Mouse (Mus musculus): ENCODE measurements around the gene Gm13539. TPM values are rescaled to one million over a fixed set of nuclear protein-coding genes. Genes with fewer than 3 reads are reported as not detected.
"Not testable (repeated sequence)": the region's sequence is repeated elsewhere in the genome, so short reads cannot be mapped to it uniquely, and the experiment has no call there.

The Gm13539 gene
- polyA plus RNA-seq, 1 experiment from 2014 or later: not detected

DNA sequence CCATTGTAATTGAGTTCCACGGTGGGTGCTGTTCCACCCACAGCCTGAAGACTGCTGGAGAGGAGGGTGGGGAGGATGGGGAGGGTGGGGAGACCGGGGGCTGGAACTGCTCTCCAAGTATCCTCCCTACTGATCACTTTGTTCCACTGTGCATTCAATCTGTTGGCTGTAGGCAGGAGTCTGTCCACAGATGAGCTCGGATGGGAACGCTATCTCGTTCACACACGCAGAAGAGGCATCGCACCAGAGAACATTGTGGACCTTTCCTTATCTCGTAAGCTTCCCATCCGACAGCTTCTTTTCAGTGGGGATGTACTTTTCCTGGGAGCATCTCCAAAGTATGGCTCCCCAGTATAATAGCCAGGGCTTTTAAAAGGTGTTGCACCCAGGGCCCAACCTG is 3.0 kb upstream of the Gm13539 start:
- H3K27me3 ChIP-seq: no peaks in the 10 kb centered on the region

GRCm38 (mm10) chr2:25780921-25781320 is 1.1 kb upstream of the Gm13539 start:
- no peaks in the 10 kb centered on the region for H3K27me3 ChIP-seq
- WGBS: 58% methylated on average over 4 of the region's 4 CpGs
- no peak overlapping the region for H3K4me3 ChIP-seq
- H3K9me3 ChIP-seq (replicated peaks): no peaks in the 10 kb centered on the region
- no peak overlapping the region for H3K4me2 ChIP-seq
- H3K4me1 ChIP-seq: no peaks in the 10 kb centered on the region
- no peak overlapping the region for H3K27ac ChIP-seq
- no peak for ATAC-seq
- no peak overlapping the region for H3K9ac ChIP-seq
- H3K36me3 ChIP-seq (ENCODE audit: poor library complexity, severe bottlenecking): no peaks in the 10 kb centered on the region

More for the DNA sequence above, 3.0 kb upstream of the Gm13539 start:
- WGBS: 91% methylated on average over 9 of the region's 9 CpGs
- Histone ChIP-seq H3K9me3 (replicated peaks) (no peaks in the 10 kb centered on the region), H3K4me1 (no peaks in the 10 kb centered on the region), H3K9ac (no peak overlapping the region), H3K4me2 (no peak overlapping the region), H3K4me3 (no peak overlapping the region), H3K36me3 (ENCODE audit: poor library complexity, severe bottlenecking) (no peaks in the 10 kb centered on the region), H3K27ac (no peak overlapping the region)
- ATAC-seq: no peak

GRCm38 (mm10) chr2:25785573-25786322 is 3.7 kb downstream of the Gm13539 start:
- H3K4me1 ChIP-seq: no peaks in the 10 kb centered on the region
- H3K9me3 ChIP-seq (replicated peaks): no peaks in the 10 kb centered on the region
- H3K27me3 ChIP-seq: no peaks in the 10 kb centered on the region
- no peak overlapping the region for H3K9ac ChIP-seq
- WGBS: 82% methylated on average over 5 of the region's 5 CpGs
- no peaks in the 10 kb centered on the region for H3K36me3 ChIP-seq (ENCODE audit: poor library complexity, severe bottlenecking)
- H3K4me2 ChIP-seq: no peak overlapping the region
- ATAC-seq: no peak
- no peak overlapping the region for H3K4me3 ChIP-seq
- no peak overlapping the region for H3K27ac ChIP-seq

DNA sequence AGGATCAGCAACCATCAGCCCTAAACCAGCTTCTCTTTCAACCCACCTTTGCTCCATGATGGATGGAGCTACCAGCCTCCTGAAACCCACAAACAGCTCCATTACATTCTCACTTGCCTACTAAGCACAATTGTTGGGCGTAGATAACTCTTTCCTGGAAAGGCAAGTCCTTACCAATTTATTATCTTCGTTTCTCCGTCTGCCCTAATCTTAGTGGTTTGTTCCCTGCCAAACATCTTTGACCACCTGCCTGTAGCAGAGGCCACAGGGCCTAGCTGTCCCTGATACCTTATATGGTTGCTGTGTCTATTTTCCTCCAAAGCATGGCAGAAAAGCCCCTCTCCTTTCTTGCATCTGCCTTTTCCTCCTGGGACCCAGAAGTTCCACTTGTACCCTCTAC is 7.0 kb downstream of the Gm13539 start:
- no peaks in the 10 kb centered on the region for H3K9me3 ChIP-seq (replicated peaks)
- H3K9ac ChIP-seq: no peak overlapping the region
- no peaks in the 10 kb centered on the region for H3K4me1 ChIP-seq
- 94% methylated on average over 3 of the region's 3 CpGs for WGBS
- no peak overlapping the region for H3K4me3 ChIP-seq
- no peaks in the 10 kb centered on the region for H3K36me3 ChIP-seq (ENCODE audit: poor library complexity, severe bottlenecking)
- no peak overlapping the region for H3K27ac ChIP-seq
- no peak overlapping the region for H3K4me2 ChIP-seq
- H3K27me3 ChIP-seq: no peaks in the 10 kb centered on the region
- no peak for ATAC-seq

GRCm38 (mm10) chr2:25797635-25798034 is 15.6 kb downstream of the Gm13539 start:
- ATAC-seq: no peak
- H3K4me3 ChIP-seq: no peak overlapping the region
- no peaks in the 10 kb centered on the region for H3K36me3 ChIP-seq (ENCODE audit: poor library complexity, severe bottlenecking)
- H3K4me1 ChIP-seq: no peaks in the 10 kb centered on the region
- no peaks in the 10 kb centered on the region for H3K27me3 ChIP-seq
- WGBS: 24% methylated on average over 2 of the region's 2 CpGs
- no peak overlapping the region for H3K4me2 ChIP-seq
- H3K27ac ChIP-seq: no peak overlapping the region
- H3K9ac ChIP-seq: no peak overlapping the region
- H3K9me3 ChIP-seq (replicated peaks): no peaks in the 10 kb centered on the region

DNA sequence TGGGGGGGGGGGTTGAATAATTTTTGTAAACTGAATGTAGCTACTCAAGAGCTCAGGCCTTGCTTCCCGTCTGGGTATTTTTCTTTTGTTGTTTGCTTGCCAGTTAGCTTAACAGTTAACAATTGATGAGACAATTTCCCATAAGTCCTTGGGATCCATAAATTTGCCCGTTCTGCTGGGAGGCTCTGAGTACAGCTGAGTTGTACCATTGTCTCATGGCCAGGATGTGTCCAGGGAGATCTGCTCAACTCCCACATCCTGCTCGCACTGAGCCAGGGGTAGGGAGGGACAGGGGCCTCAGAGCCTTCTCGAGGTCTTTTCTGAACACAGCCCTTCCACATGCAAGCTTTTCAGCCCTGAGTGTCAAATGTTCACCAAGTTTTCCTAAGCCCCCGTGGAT is 16.0 kb downstream of the Gm13539 start:
- no peaks in the 10 kb centered on the region for H3K36me3 ChIP-seq (ENCODE audit: poor library complexity, severe bottlenecking)
- no peak overlapping the region for H3K27ac ChIP-seq
- H3K27me3 ChIP-seq: no peaks in the 10 kb centered on the region
- no peak overlapping the region for H3K4me3 ChIP-seq
- WGBS: 40% methylated on average over 5 of the region's 5 CpGs
- ATAC-seq: no peak
- H3K9ac ChIP-seq: no peak overlapping the region
- H3K4me2 ChIP-seq: no peak overlapping the region
- no peaks in the 10 kb centered on the region for H3K4me1 ChIP-seq
- H3K9me3 ChIP-seq (replicated peaks): no peaks in the 10 kb centered on the region

DNA sequence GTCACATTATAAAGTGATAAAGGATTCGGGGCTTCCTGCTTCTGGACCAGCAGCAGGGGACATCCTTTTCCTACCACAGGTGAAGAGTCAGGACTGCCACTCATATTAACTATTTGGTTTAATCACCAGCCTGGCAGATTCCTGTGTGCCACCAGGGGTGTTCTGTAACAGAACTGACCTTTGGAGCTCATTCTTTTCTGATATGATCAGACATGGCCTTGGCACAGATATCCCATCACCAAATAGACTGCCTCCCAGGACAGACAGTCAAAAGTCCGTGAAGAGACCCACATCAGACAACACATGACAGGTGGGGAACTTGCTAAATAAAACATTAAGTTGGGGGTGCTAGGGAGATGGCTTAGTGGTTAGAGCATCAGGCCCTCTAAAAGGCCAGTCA is 29.7 kb downstream of the Gm13539 start:
- H3K36me3 ChIP-seq (ENCODE audit: poor library complexity, severe bottlenecking): no peaks in the 10 kb centered on the region
- 85% methylated on average over 2 of the region's 2 CpGs for WGBS

GRCm38 (mm10) chr2:25813364-25813763 is 31.3 kb downstream of the Gm13539 start:
- 84% methylated on average over 5 of the region's 5 CpGs for WGBS
- no peak overlapping the region for H3K27ac ChIP-seq
- H3K9ac ChIP-seq: no peak overlapping the region
- no peaks in the 10 kb centered on the region for H3K36me3 ChIP-seq (ENCODE audit: poor library complexity, severe bottlenecking)
- H3K4me1 ChIP-seq: no peaks in the 10 kb centered on the region
- no peak for ATAC-seq
- 0 out of 2 replicates have a peak, but pooled peaks cover 4% of the 10 kb centered on the region for H3K9me3 ChIP-seq (replicated peaks)
- no peak overlapping the region for H3K4me3 ChIP-seq
- no peaks in the 10 kb centered on the region for H3K27me3 ChIP-seq
- H3K4me2 ChIP-seq: no peak overlapping the region

More for the DNA sequence above, 29.7 kb downstream of the Gm13539 start:
- 0 out of 2 replicates have a peak, but pooled peaks cover 4% of the 10 kb centered on the region for H3K9me3 ChIP-seq (replicated peaks)
- H3K4me1 ChIP-seq: no peaks in the 10 kb centered on the region
- no peak overlapping the region for H3K4me3 ChIP-seq
- no peak overlapping the region for H3K4me2 ChIP-seq
- no peak for ATAC-seq
- H3K27me3 ChIP-seq: no peaks in the 10 kb centered on the region
- H3K27ac ChIP-seq: no peak overlapping the region
- H3K9ac ChIP-seq: no peak overlapping the region

DNA sequence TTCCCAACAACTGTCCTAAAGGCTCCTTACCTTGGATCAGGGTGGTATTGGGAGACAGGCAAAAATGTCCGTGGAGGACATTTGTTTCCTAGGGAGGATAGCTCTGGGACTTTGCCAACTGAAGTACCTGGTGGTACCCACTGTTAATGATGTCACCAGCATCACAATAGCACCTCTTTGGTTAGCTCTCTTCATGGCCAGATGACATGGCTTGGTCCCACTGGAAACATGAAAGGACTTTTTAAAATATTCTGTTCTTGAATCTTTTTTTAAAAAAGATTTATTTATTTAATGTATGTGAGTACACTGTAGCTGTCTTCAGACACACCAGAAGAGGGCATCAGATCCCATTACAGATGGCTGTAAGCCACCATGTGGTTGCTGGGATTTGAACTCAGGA is 33.7 kb downstream of the Gm13539 start, which contains the start of gene Glt6d1:
Gene Glt6d1, minus strand, starts transcription at position 101 of the 400 bp plus-strand sequence.
- 85% methylated on average over 1 of the region's 1 CpGs for WGBS
- not testable (repeated sequence) for H3K9ac ChIP-seq; ATAC-seq; H3K4me2 ChIP-seq; H3K27me3 ChIP-seq; H3K9me3 ChIP-seq (replicated peaks); H3K36me3 ChIP-seq (ENCODE audit: poor library complexity, severe bottlenecking); H3K4me1 ChIP-seq; H3K27ac ChIP-seq; H3K4me3 ChIP-seq

- no peaks in the 10 kb centered on the region for H3K4me1 ChIP-seq
- H3K27me3 ChIP-seq: no peaks in the 10 kb centered on the region
- H3K4me2 ChIP-seq: no peak within 1 kb of the TSS
- no peak within 1 kb of the TSS for H3K27ac ChIP-seq
- ATAC-seq: no peak
- no peak within 1 kb of the TSS for H3K4me3 ChIP-seq
- WGBS: 76% methylated on average over 1 of the region's 1 CpGs
- no peaks in the 10 kb centered on the region for H3K36me3 ChIP-seq (ENCODE audit: poor library complexity, severe bottlenecking)
- no peaks in the 10 kb centered on the region for H3K9me3 ChIP-seq (replicated peaks)
- no peak within 1 kb of the TSS for H3K9ac ChIP-seq
These were observed 40.7 kb downstream of the Gm13539 start, which contains the start of gene Lcn9 for GRCm38 (mm10) chr2:25822806-25823205. TSS of gene Lcn9 (plus strand) at chr2:25823153.

- no peaks in the 10 kb centered on the region for H3K4me1 ChIP-seq
- no peak overlapping the region for H3K4me2 ChIP-seq
- H3K9me3 ChIP-seq (replicated peaks): no peaks in the 10 kb centered on the region
- no peak for ATAC-seq
- H3K9ac ChIP-seq: no peak overlapping the region
- H3K27me3 ChIP-seq: no peaks in the 10 kb centered on the region
- WGBS: 91% methylated on average over 3 of the region's 3 CpGs
- no peak overlapping the region for H3K4me3 ChIP-seq
- H3K27ac ChIP-seq: no peak overlapping the region
- H3K36me3 ChIP-seq (ENCODE audit: poor library complexity, severe bottlenecking): no peaks in the 10 kb centered on the region
These were observed 42.7 kb downstream of the Gm13539 start for GRCm38 (mm10) chr2:25824751-25825150.

DNA sequence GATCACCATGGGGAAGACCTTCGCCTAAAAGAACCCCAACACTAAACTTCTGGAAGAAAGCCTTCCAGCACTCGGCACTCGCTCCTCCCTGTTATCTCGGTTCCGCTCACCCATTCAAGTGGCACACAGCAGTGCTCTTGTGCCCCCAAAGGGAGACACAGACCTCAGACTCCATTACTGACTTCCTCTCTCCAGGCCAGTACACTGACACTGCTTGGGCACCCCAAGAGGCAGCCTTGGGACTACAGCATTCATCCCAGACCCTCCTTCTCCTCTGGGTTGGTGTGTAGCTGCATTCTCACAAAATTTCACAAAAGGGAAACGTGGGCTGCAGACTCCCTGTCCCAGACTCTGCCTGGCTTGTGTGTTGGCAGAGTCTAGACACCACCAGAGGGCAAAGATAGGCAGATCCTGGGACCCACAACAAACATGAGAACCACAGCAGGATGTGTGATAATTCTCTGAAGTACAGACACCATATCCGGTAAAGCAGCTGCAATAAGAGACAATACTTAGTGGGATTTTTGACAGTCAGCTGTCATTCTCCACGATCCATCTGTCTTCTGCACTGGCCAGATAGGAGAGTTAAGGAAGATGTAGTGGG is 46.4 kb downstream of the Gm13539 start:
- Histone ChIP-seq H3K4me1 (no peaks in the 10 kb centered on the region), H3K9ac (no peak overlapping the region), H3K36me3 (ENCODE audit: poor library complexity, severe bottlenecking) (no peaks in the 10 kb centered on the region), H3K27ac (no peak overlapping the region), H3K27me3 (no peaks in the 10 kb centered on the region), H3K4me3 (no peak overlapping the region), H3K9me3 (replicated peaks) (no peaks in the 10 kb centered on the region), H3K4me2 (no peak overlapping the region)
- no peak for ATAC-seq
- WGBS: 79% methylated on average over 8 of the region's 8 CpGs

All from forebrain, embryonic 13.5 days (tissue).